8 mouse cellular contexts compared by ENCODE assay signal in the genomic region with DNA sequence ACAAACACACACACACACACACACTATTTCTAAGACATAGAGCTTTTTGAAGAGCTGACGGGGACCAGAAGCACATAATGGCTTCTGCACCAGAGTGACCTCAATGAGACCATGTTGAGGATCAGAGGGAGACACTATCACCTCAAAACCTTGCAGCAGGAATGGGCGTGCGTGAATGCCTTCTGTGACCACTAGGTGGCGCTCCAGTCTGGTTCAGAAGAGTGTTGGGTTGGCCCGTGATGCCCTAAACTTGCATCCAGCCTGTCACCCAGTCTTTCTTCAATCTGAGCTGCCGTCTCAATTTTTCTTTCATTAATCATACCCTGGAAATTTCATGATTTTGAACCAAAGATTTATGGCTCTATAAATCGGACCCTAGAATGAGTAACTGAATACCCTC.
DNase-seq lines count a peak whose midpoint lies in the region; ATAC-seq and TF ChIP-seq lines count a peak whose summit lies in the region.

No protein-coding gene starts in this region.

- no peaks in the 10 kb centered on the region for H3K27me3 ChIP-seq in kidney, embryonic 15.5 days
- H3K27me3 ChIP-seq in intestine, postnatal 0 days (replicated peaks; ENCODE audit: control insufficient read depth, insufficient read depth, low read length) = no peaks in the 10 kb centered on the region
- no peaks in the 10 kb centered on the region for H3K27me3 ChIP-seq in limb, embryonic 10.5 days (ENCODE audit: low read depth, poor library complexity, severe bottlenecking)
- no peaks in the 10 kb centered on the region for H3K27me3 ChIP-seq in neural tube, embryonic 11.5 days (ENCODE audit: control insufficient read depth, insufficient read depth, low read length)
- H3K27me3 ChIP-seq in stomach, postnatal 0 days (ENCODE audit: control insufficient read depth, insufficient read depth, low read length) = no peaks in the 10 kb centered on the region

- peak; percentile 79 for DNase-seq in kidney, adult 18-20 months
- peak; percentile 86 for DNase-seq in gastrocnemius, adult 2 months
- peak; percentile 92 for DNase-seq in limb, embryonic 10.5 days (ENCODE audit: low spot score)
- peak; percentile 82 for DNase-seq in neural tube, embryonic 11.5 days (ENCODE audit: low spot score)
- peak; percentile 77 for DNase-seq in stomach, postnatal 0 days (ENCODE audit: low spot score)

- 6% methylated on average over 7 of the region's 7 CpGs for WGBS in kidney, embryonic 15.5 days
- 9% methylated on average over 7 of the region's 7 CpGs for WGBS in intestine, postnatal 0 days
- WGBS in limb, embryonic 10.5 days = 7% methylated on average over 7 of the region's 7 CpGs
- 10% methylated on average over 7 of the region's 7 CpGs for WGBS in neural tube, embryonic 11.5 days
- 15% methylated on average over 7 of the region's 7 CpGs for WGBS in stomach, postnatal 0 days

- H3K36me3 ChIP-seq in kidney, embryonic 15.5 days = peaks cover 18% of the 10 kb centered on the region
- peaks cover 16% of the 10 kb centered on the region; the same call in 1 of the 2 replicates for H3K36me3 ChIP-seq in intestine, postnatal 0 days (ENCODE audit: control insufficient read depth, insufficient read depth)
- peaks cover 17% of the 10 kb centered on the region for H3K36me3 ChIP-seq in limb, embryonic 10.5 days
- no peaks in the 10 kb centered on the region for H3K36me3 ChIP-seq in neural tube, embryonic 11.5 days (ENCODE audit: control insufficient read depth, insufficient read depth, low read length)
- H3K36me3 ChIP-seq in stomach, postnatal 0 days (ENCODE audit: control insufficient read depth, insufficient read depth, low read length) = no peaks in the 10 kb centered on the region; the same call in 1 of the 2 replicates

- no peak overlapping the region for H3K9ac ChIP-seq in kidney, embryonic 15.5 days
- H3K9ac ChIP-seq in intestine, postnatal 0 days (ENCODE audit: low read depth, low read length) = no peak overlapping the region
- H3K9ac ChIP-seq in neural tube, embryonic 11.5 days (ENCODE audit: low read length) = no peak overlapping the region
- no peak overlapping the region for H3K9ac ChIP-seq in stomach, postnatal 0 days (ENCODE audit: low read length)

- no peak for TF ChIP-seq EP300 in stomach, postnatal 0 days (optimal IDR thresholded peaks at IDR 0.05)

- H3K4me2 ChIP-seq in kidney, embryonic 15.5 days = no peak overlapping the region
- no peak overlapping the region for H3K4me2 ChIP-seq in intestine, postnatal 0 days (replicated peaks; ENCODE audit: low read depth)
- H3K4me2 ChIP-seq in neural tube, embryonic 11.5 days (ENCODE audit: low read depth) = no peak overlapping the region
- H3K4me2 ChIP-seq in stomach, postnatal 0 days (replicated peaks; ENCODE audit: low read depth) = no peak overlapping the region

- H3K4me3 ChIP-seq in kidney, embryonic 15.5 days (replicated peaks) = no peak overlapping the region
- no peak overlapping the region for H3K4me3 ChIP-seq in gastrocnemius, adult 2 months
- H3K4me3 ChIP-seq in intestine, postnatal 0 days (ENCODE audit: low read depth, low read length) = no peak overlapping the region
- H3K4me3 ChIP-seq in limb, embryonic 10.5 days = no peak overlapping the region
- H3K4me3 ChIP-seq in neural tube, embryonic 11.5 days (ENCODE audit: low read depth, low read length) = no peak overlapping the region
- no peak overlapping the region for H3K4me3 ChIP-seq in stomach, postnatal 0 days (ENCODE audit: low read depth, low read length)

- H3K9me3 ChIP-seq in kidney, embryonic 15.5 days (replicated peaks) = no peaks in the 10 kb centered on the region
- H3K9me3 ChIP-seq in intestine, postnatal 0 days (ENCODE audit: control insufficient read depth) = no peaks in the 10 kb centered on the region
- no peaks in the 10 kb centered on the region for H3K9me3 ChIP-seq in limb, embryonic 10.5 days (replicated peaks)
- no peaks in the 10 kb centered on the region for H3K9me3 ChIP-seq in neural tube, embryonic 11.5 days (ENCODE audit: control insufficient read depth, low read length)
- no peaks in the 10 kb centered on the region for H3K9me3 ChIP-seq in stomach, postnatal 0 days (ENCODE audit: control insufficient read depth, low read length)

- peaks cover 33% of the 10 kb centered on the region for H3K4me1 ChIP-seq in kidney, embryonic 15.5 days
- H3K4me1 ChIP-seq in intestine, postnatal 0 days (replicated peaks; ENCODE audit: control insufficient read depth, insufficient read depth, low read length) = no peaks in the 10 kb centered on the region
- peaks cover 53% of the 10 kb centered on the region for H3K4me1 ChIP-seq in limb, embryonic 10.5 days
- H3K4me1 ChIP-seq in neural tube, embryonic 11.5 days (ENCODE audit: control insufficient read depth, insufficient read depth, low read length) = peaks cover 19% of the 10 kb centered on the region
- no peaks in the 10 kb centered on the region; the same call in 1 of the 2 replicates for H3K4me1 ChIP-seq in stomach, postnatal 0 days (replicated peaks; ENCODE audit: control insufficient read depth, insufficient read depth)

- TF ChIP-seq CTCF in gastrocnemius, adult 2 months (IDR thresholded peaks at IDR 0.05) = peak; percentile 99
- peak; percentile 97 for TF ChIP-seq CTCF in intestine, postnatal 0 days (IDR thresholded peaks at IDR 0.05; ENCODE audit: low read depth)
- TF ChIP-seq CTCF in stomach, postnatal 0 days (IDR thresholded peaks at IDR 0.05; ENCODE audit: low read depth) = peak; percentile 97

- intact Hi-C loops in gastrocnemius, adult 2 months (cut with DNase I) = loop anchor here (1.0 to 5.0 kb wide), 4 partner anchors 59 to 175 kb away; no protein-coding TSS in a partner anchor

- no peak for ATAC-seq in kidney, embryonic 15.5 days (replicated peaks; ENCODE audit: low FRiP score)
- ATAC-seq in common myeloid progenitor, adult 5-6 weeks (replicated peaks; ENCODE audit: low read depth, poor library complexity, severe bottlenecking) = peak; percentile 83
- no peak for ATAC-seq in intestine, postnatal 0 days
- peak; percentile 35; the same call in 1 of the 2 replicates for ATAC-seq in neural tube, embryonic 11.5 days (ENCODE audit: insufficient read depth, low FRiP score, low TSS enrichment)
- peak; percentile 69; the same call in 1 of the 2 replicates for ATAC-seq in stomach, postnatal 0 days (ENCODE audit: low FRiP score, low TSS enrichment)

- H3K27ac ChIP-seq in kidney, embryonic 15.5 days = no peak overlapping the region
- H3K27ac ChIP-seq in gastrocnemius, adult 2 months = no peak overlapping the region
- no peak overlapping the region for H3K27ac ChIP-seq in intestine, postnatal 0 days (ENCODE audit: low read depth, low read length)
- H3K27ac ChIP-seq in limb, embryonic 10.5 days = no peak overlapping the region
- no peak overlapping the region for H3K27ac ChIP-seq in neural tube, embryonic 11.5 days (ENCODE audit: low read depth, low read length)
- H3K27ac ChIP-seq in stomach, postnatal 0 days (replicated peaks) = no peak overlapping the region

Comparison
In these comparisons a context has a peak if more than half of its experiments do, and no peak if none do; other contexts are left out.
1. ATAC-seq: peak in common myeloid progenitor, adult 5-6 weeks (single experiment), neural tube, embryonic 11.5 days (single experiment) and stomach, postnatal 0 days (single experiment); none in kidney, embryonic 15.5 days (single experiment) and intestine, postnatal 0 days (single experiment).
2. Peak in every context shown above with its lines, with median percentiles within 50 percentile points of each other: DNase-seq and CTCF ChIP-seq.